Mouse (Mus musculus): ENCODE measurements around the gene Runx1. TPM values are rescaled to one million over a fixed set of nuclear protein-coding genes. Genes with fewer than 3 reads are reported as not detected.
A peak's percentile ranks its signal among the peaks of the same experiment; 100 is the strongest.

The Runx1 gene
- polyA plus RNA-seq, 1 experiment = 0.83 TPM

GRCm38 (mm10) chr16:92720678-92721077 lies 105.3 kb downstream of the Runx1 start:
- H3K4me1 ChIP-seq (ENCODE audit: control insufficient read depth, insufficient read depth, insufficient read length, low read length) = no peaks in the 10 kb centered on the region
- H3K4me3 ChIP-seq (ENCODE audit: insufficient read depth, low read depth, low read length) = no peak overlapping the region
- no peak overlapping the region for H3K27ac ChIP-seq (replicated peaks; ENCODE audit: low read depth, low read length)

- Histone ChIP-seq H3K4me1 (ENCODE audit: control insufficient read depth, insufficient read depth, insufficient read length, low read length) (no peaks in the 10 kb centered on the region), H3K4me3 (ENCODE audit: insufficient read depth, low read depth, low read length) (no peak overlapping the region), H3K27ac (replicated peaks; ENCODE audit: low read depth, low read length) (no peak overlapping the region)
These were observed 106.2 kb downstream of the Runx1 start for GRCm38 (mm10) chr16:92719725-92720124.

DNA sequence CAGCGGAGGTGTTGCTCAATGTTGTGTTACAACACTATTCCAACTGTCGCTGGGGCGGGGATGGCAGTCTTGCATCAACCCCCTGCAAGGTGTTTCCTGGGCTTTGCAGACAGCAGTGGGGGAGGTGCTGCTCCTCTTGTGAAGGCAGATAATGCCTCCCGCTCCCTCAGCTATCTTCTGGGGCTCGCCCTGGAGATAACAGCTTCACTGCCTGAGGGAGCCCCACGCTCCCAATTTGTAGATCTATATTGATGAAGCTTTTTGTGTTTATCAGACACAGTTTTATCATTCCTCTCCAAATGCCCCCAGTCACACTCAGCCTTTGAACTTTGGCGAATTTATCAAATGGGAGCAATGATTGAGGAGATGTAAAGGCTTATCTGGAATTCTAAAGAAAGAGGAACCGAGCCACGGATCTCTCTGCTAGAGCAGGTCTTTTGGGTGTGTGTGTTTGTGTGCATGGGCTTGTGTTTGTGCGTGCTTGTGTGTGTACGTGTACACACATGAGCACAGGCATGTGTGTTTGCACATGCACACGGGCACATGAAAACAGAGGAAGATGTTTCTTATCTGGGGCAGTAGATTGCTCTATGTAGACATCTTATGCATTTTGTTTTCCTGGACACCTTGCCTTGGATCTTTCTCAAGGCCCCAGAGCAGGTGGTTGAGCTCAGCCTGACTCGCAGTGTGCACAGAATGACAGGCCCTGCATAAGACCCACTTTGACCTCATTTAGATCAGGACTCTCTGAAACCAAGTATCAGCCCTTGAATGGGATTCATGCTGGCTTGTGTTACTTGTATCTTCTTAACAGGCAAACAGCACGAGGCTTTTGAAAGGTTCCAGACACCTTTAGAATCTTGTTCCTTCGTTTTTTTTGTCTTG lies 110.1 kb downstream of the Runx1 start:
- no peak overlapping the region for H3K27ac ChIP-seq (replicated peaks; ENCODE audit: low read depth, low read length)
- H3K4me1 ChIP-seq (ENCODE audit: control insufficient read depth, insufficient read depth, insufficient read length, low read length) = no peaks in the 10 kb centered on the region
- no peak overlapping the region for H3K4me3 ChIP-seq (ENCODE audit: insufficient read depth, low read depth, low read length)

- Histone ChIP-seq H3K4me1 (ENCODE audit: control insufficient read depth, insufficient read depth, insufficient read length, low read length) (no peaks in the 10 kb centered on the region), H3K4me3 (ENCODE audit: insufficient read depth, low read depth, low read length) (no peak overlapping the region), H3K27ac (replicated peaks; ENCODE audit: low read depth, low read length) (no peak overlapping the region)
These were observed 115.8 kb downstream of the Runx1 start for GRCm38 (mm10) chr16:92710161-92710560.

DNA sequence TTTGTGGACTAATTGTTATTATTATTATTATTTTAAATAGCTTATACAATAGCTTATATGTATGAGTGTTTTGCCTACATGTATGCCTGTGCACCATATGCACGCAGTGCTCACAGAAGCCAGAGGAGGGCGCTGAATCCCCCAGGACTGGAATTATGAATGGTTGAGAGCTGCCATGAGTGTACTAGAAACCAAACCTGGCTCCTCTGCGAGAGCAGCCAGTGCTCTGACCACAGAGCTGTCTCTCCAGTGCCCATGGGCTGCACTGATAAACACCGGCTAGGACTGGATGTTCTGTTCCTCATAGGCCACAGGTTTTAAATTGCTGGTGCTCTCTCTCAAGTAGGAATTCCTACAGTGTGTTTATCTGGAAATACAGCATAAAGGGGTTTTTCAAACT lies 117.2 kb downstream of the Runx1 start:
- H3K27ac ChIP-seq (replicated peaks; ENCODE audit: low read depth, low read length) = no peak overlapping the region
- no peak overlapping the region for H3K4me3 ChIP-seq (ENCODE audit: insufficient read depth, low read depth, low read length)
- H3K4me1 ChIP-seq (ENCODE audit: control insufficient read depth, insufficient read depth, insufficient read length, low read length) = no peaks in the 10 kb centered on the region

- Histone ChIP-seq H3K4me3 (ENCODE audit: insufficient read depth, low read depth, low read length) (no peak overlapping the region), H3K27ac (replicated peaks; ENCODE audit: low read depth, low read length) (no peak overlapping the region), H3K4me1 (ENCODE audit: control insufficient read depth, insufficient read depth, insufficient read length, low read length) (no peaks in the 10 kb centered on the region)
These were observed 118.2 kb downstream of the Runx1 start for GRCm38 (mm10) chr16:92707712-92708111.

- no peaks in the 10 kb centered on the region for H3K4me1 ChIP-seq (ENCODE audit: control insufficient read depth, insufficient read depth, insufficient read length, low read length)
- no peak overlapping the region for H3K4me3 ChIP-seq (ENCODE audit: insufficient read depth, low read depth, low read length)
- no peak overlapping the region for H3K27ac ChIP-seq (replicated peaks; ENCODE audit: low read depth, low read length)
These were observed 118.8 kb downstream of the Runx1 start for GRCm38 (mm10) chr16:92707146-92707545.

DNA sequence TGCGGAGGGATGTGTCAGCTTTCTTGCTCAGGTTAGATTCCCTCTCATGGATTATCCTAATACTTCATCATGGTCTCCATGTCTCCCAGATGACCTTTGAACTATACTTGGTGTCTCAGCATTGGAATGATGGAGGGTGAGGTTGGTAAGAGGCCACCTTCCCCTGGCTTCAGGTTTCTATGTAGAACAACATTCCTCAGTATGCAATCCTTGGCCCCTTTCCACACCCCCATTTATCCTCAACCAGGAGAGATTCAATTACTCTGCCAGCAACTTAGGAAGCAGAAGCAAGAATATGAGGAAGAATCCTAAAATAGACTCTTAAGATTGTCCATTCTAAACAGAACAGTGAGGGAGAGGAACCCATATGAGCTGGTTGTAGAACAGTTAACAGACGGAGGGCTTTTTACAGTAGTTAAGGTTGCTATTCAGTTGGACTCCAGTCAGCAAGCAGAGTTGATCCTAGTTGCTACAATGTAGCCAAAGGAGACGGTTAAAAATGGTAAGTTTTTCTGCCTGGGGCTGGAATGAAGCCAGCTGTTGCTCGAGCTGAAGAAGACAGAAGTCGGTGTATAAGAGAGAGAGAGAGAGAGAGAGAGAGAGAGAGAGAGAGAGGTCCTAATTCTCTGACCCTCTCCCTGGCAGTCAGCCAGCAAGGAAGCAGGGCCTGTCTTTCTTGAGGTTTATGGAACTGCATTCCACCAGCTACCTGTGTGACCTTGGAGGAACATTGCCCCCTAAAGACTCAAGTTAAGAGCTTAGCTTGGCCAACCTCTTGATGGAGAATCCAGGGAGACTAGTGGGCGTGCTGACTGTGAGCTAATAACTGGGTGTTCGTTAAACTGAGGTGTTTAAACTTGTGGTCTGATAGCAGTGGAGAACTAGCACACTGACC lies 120.1 kb downstream of the Runx1 start:
- H3K4me3 ChIP-seq (ENCODE audit: insufficient read depth, low read depth, low read length) = no peak overlapping the region
- H3K27ac ChIP-seq (replicated peaks; ENCODE audit: low read depth, low read length) = no peak overlapping the region
- no peaks in the 10 kb centered on the region for H3K4me1 ChIP-seq (ENCODE audit: control insufficient read depth, insufficient read depth, insufficient read length, low read length)

DNA sequence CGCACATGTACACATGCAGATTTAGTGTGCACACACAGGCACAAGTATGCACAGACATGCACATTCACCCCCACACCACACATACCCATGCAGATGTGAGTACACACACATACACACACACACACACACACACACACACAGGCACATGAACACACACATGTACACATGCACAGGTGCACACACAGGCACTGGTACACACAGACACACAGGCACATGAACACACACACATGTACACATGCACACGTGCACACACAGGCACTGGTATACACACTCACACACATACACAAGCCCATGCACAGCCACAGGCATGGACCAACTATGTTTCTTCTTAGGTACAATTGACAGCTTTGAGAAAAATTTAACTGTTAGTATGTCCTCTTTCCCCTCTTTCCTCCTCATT lies 122.1 kb downstream of the Runx1 start:
- H3K27ac ChIP-seq (replicated peaks; ENCODE audit: low read depth, low read length) = no peak overlapping the region
- no peak overlapping the region for H3K4me3 ChIP-seq (ENCODE audit: insufficient read depth, low read depth, low read length)
- H3K4me1 ChIP-seq (ENCODE audit: control insufficient read depth, insufficient read depth, insufficient read length, low read length) = no peaks in the 10 kb centered on the region

DNA sequence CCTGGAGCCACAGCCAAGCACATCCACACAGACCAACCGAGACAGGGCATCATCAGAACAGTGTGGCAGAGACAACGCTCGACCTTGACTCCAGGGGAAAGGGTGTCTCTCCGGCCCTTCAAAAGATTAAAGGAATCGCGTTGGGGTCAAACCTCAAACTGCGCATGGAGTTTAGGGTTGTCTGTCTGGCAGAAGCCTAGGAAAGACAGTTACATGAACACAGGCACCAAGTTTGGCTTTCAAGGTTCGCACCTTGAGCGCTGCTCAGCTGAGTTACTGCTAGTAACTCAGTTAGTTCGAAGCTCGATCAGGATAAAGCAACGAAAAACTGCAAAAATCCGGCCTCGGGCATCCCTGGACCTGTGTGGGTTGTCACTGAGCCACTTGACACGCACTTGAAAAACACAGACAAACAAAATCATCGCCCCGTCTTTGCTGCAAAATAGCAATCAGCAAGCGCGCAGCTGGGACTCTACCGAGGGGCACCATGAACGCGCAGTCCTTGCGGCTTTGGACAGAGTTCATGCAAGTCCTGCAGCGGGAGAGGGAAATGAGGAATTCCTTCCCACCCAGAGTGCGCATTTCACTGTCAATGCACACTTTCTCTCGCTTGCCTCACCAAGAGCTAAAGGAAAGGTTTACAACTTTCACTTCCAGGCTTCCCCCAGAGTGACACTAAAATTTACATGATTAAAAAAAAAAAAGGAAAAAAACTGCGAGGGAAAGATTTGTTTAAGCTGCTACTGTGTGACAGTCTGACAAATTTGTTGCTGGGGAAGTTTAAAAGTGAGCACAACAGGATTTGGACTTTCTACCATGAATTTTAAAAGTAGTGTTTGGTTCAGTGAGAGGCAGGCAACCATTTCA lies 126.2 kb downstream of the Runx1 start:
- no peak overlapping the region for H3K4me3 ChIP-seq (ENCODE audit: insufficient read depth, low read depth, low read length)
- H3K4me1 ChIP-seq (ENCODE audit: control insufficient read depth, insufficient read depth, insufficient read length, low read length) = no peaks in the 10 kb centered on the region
- no peak overlapping the region for H3K27ac ChIP-seq (replicated peaks; ENCODE audit: low read depth, low read length)

GRCm38 (mm10) chr16:92698612-92698998 lies 127.3 kb downstream of the Runx1 start:
- peak overlapping the region; percentile 43 for H3K27ac ChIP-seq (replicated peaks; ENCODE audit: low read depth, low read length)
- H3K4me3 ChIP-seq (ENCODE audit: insufficient read depth, low read depth, low read length) = peak overlapping the region; percentile 68
- no peaks in the 10 kb centered on the region for H3K4me1 ChIP-seq (ENCODE audit: control insufficient read depth, insufficient read depth, insufficient read length, low read length)

- H3K4me1 ChIP-seq (ENCODE audit: control insufficient read depth, insufficient read depth, insufficient read length, low read length) = no peaks in the 10 kb centered on the region
- H3K4me3 ChIP-seq (ENCODE audit: insufficient read depth, low read depth, low read length) = peak overlapping the region; percentile 68
- H3K27ac ChIP-seq (replicated peaks; ENCODE audit: low read depth, low read length) = peak overlapping the region; percentile 43
These were observed 128.0 kb downstream of the Runx1 start for GRCm38 (mm10) chr16:92697737-92698611.

GRCm38 (mm10) chr16:92697227-92697736 lies 128.7 kb downstream of the Runx1 start:
- Histone ChIP-seq H3K4me1 (ENCODE audit: control insufficient read depth, insufficient read depth, insufficient read length, low read length) (no peaks in the 10 kb centered on the region), H3K4me3 (ENCODE audit: insufficient read depth, low read depth, low read length) (peak overlapping the region; percentile 68), H3K27ac (replicated peaks; ENCODE audit: low read depth, low read length) (peak overlapping the region; percentile 43)

Data from brown adipose tissue, adult 24 weeks (tissue).